Mouse (Mus musculus) midbrain, embryonic 12.5 days (tissue): ENCODE data around the gene Nphp4. TPM values are rescaled to one million over a fixed set of nuclear protein-coding genes. Genes with fewer than 3 reads are reported as not detected.

Experiments
- ATAC-seq: fragments of 200-750 bp; cut with Nextera tagmentation; 2 replicates; pipeline ENCODE4 v1.8.0; 2017; ENCODE audit warnings: low read depth, moderate TSS enrichment, moderate library complexity; ENCODE audit not compliant: low FRiP score
- H3K27ac ChIP-seq: fragments of 300-500 bp; sonication (generic); replicated peaks from 2 replicates; pipeline ENCODE4 v1.5.1; 2016; ENCODE audit warnings: mild to moderate bottlenecking
- H3K27me3 ChIP-seq: fragments of 300-500 bp; sonication (generic); 2 replicates; pipeline ENCODE4 v1.6.1; 2016; ENCODE audit warnings: mild to moderate bottlenecking
- H3K36me3 ChIP-seq: fragments of 300-500 bp; sonication (generic); 2 replicates; pipeline ENCODE4 v1.6.1; 2016
- H3K4me1 ChIP-seq: fragments of 300-500 bp; sonication (generic); 2 replicates; pipeline ENCODE4 v1.6.1; 2016
- H3K4me2 ChIP-seq: fragments of 300-500 bp; sonication (generic); replicated peaks from 2 replicates; pipeline ENCODE4 v1.6.1; 2016; ENCODE audit warnings: mild to moderate bottlenecking, moderate library complexity
- H3K4me3 ChIP-seq: fragments of 300-500 bp; sonication (generic); 2 replicates; pipeline ENCODE4 v1.5.1; 2016; ENCODE audit warnings: mild to moderate bottlenecking
- H3K9ac ChIP-seq: fragments of 300-500 bp; sonication (generic); replicated peaks from 2 replicates; pipeline ENCODE4 v1.6.1; 2016; ENCODE audit warnings: mild to moderate bottlenecking, moderate library complexity
- H3K9me3 ChIP-seq: fragments of 300-500 bp; sonication (generic); 2 replicates; pipeline ENCODE4 v1.6.1; 2016; ENCODE audit warnings: mild to moderate bottlenecking
- WGBS: fragments of 180-500 bp; shearing (Covaris S2); methylation state at CpG from one replicate; pipeline ENCODE4 v1.1.7; 2016; 5-methylcytosine and 5-hydroxymethylcytosine counted together
- polyA plus RNA-seq: library from polyadenylated mRNA; unstranded; fragments of >200 nt; fragmentation: Nextera tagmentation; extraction: Ambion mirVana; gene quantifications from 2 replicates; pipeline ENCODE4 v1.2.1, GENCODE M21; 2016

Gene Nphp4
- polyA plus RNA-seq, result 7.9 and 8.1 TPM in 2 replicates

- Histone ChIP-seq H3K27me3 (peaks cover 24% of the 10 kb centered on the region), H3K4me2 (peak within 1 kb of the TSS; percentile 71), H3K4me1 (peaks cover 19% of the 10 kb centered on the region), H3K27ac (0 out of 2 replicates have a peak within 1 kb of the TSS, but pooled peaks have one; percentile 69), H3K36me3 (peaks cover 9% of the 10 kb centered on the region; the same call in 1 of the 2 replicates), H3K9me3 (peaks cover 13% of the 10 kb centered on the region; the same call in 1 of the 2 replicates), H3K9ac (peak within 1 kb of the TSS; percentile 71), H3K4me3 (peak within 1 kb of the TSS; percentile 70)
- no peak for ATAC-seq
- 2% methylated on average over 18 of the region's 18 CpGs for WGBS
Observed at GRCm38 (mm10) chr4:152476427-152477023, at the start of gene Nphp4. TSS of gene Nphp4 (plus strand) at chr4:152476706.

- H3K27ac ChIP-seq, result no peak overlapping the region
- ATAC-seq, result no peak
- no peak overlapping the region for H3K4me3 ChIP-seq
- H3K9ac ChIP-seq, result no peak overlapping the region
- WGBS, result 47% methylated on average over 8 of the region's 8 CpGs
- H3K4me2 ChIP-seq, result no peak overlapping the region
- H3K4me1 ChIP-seq, result no peaks in the 10 kb centered on the region
- no peaks in the 10 kb centered on the region for H3K36me3 ChIP-seq
- H3K9me3 ChIP-seq, result no peaks in the 10 kb centered on the region
- H3K27me3 ChIP-seq, result no peaks in the 10 kb centered on the region; the same call in 1 of the 2 replicates
Observed at GRCm38 (mm10) chr4:152428259-152428658, 48.2 kb upstream of the Nphp4 start.

- no peak overlapping the region for H3K27ac ChIP-seq
- no peak for ATAC-seq
- H3K9me3 ChIP-seq, result no peaks in the 10 kb centered on the region
- WGBS, result 55% methylated on average over 5 of the region's 5 CpGs
- H3K36me3 ChIP-seq, result no peaks in the 10 kb centered on the region
- no peak overlapping the region for H3K4me2 ChIP-seq
- H3K4me3 ChIP-seq, result no peak overlapping the region
- H3K4me1 ChIP-seq, result peaks cover 8% of the 10 kb centered on the region; the same call in 1 of the 2 replicates
- peaks cover 20% of the 10 kb centered on the region for H3K27me3 ChIP-seq
- no peak overlapping the region for H3K9ac ChIP-seq
Observed at GRCm38 (mm10) chr4:152432308-152432707, 44.2 kb upstream of the Nphp4 start.

GRCm38 (mm10) chr4:152434836-152435235, 41.7 kb upstream of the Nphp4 start:
- peak overlapping the region; percentile 24; the same call in 1 of the 2 replicates for H3K4me3 ChIP-seq
- H3K4me1 ChIP-seq, result peaks cover 8% of the 10 kb centered on the region; the same call in 1 of the 2 replicates
- peak; percentile 91 for ATAC-seq
- peak overlapping the region; percentile 58 for H3K4me2 ChIP-seq
- H3K36me3 ChIP-seq, result no peaks in the 10 kb centered on the region
- 0% methylated on average over 9 of the region's 9 CpGs for WGBS
- H3K27me3 ChIP-seq, result peaks cover 20% of the 10 kb centered on the region
- H3K9me3 ChIP-seq, result no peaks in the 10 kb centered on the region
- H3K9ac ChIP-seq, result peak overlapping the region; percentile 37; the same call in 1 of the 2 replicates
- H3K27ac ChIP-seq, result no peak overlapping the region

- Histone ChIP-seq H3K27me3 (peaks cover 20% of the 10 kb centered on the region), H3K4me1 (peaks cover 8% of the 10 kb centered on the region; the same call in 1 of the 2 replicates), H3K27ac (no peak overlapping the region), H3K9me3 (no peaks in the 10 kb centered on the region), H3K4me3 (peak overlapping the region; percentile 24; the same call in 1 of the 2 replicates), H3K9ac (peak overlapping the region; percentile 37; the same call in 1 of the 2 replicates), H3K36me3 (no peaks in the 10 kb centered on the region), H3K4me2 (peak overlapping the region; percentile 58)
- WGBS, result 11% methylated on average over 10 of the region's 10 CpGs
- ATAC-seq, result peak; percentile 68
Observed at GRCm38 (mm10) chr4:152435255-152435654, 41.3 kb upstream of the Nphp4 start.

GRCm38 (mm10) chr4:152440882-152441281, 35.6 kb upstream of the Nphp4 start:
- H3K27me3 ChIP-seq, result peaks cover 6% of the 10 kb centered on the region; the same call in 1 of the 2 replicates
- H3K4me1 ChIP-seq, result no peaks in the 10 kb centered on the region
- H3K36me3 ChIP-seq, result no peaks in the 10 kb centered on the region
- H3K4me2 ChIP-seq, result no peak overlapping the region
- H3K4me3 ChIP-seq, result no peak overlapping the region
- no peak for ATAC-seq
- no peak overlapping the region for H3K9ac ChIP-seq
- H3K27ac ChIP-seq, result no peak overlapping the region
- H3K9me3 ChIP-seq, result no peaks in the 10 kb centered on the region
- WGBS, result 67% methylated on average over 9 of the region's 9 CpGs

- H3K4me1 ChIP-seq, result no peaks in the 10 kb centered on the region
- no peak for ATAC-seq
Observed at GRCm38 (mm10) chr4:152441536-152441935, 35.0 kb upstream of the Nphp4 start.

GRCm38 (mm10) chr4:152446178-152446577, 30.3 kb upstream of the Nphp4 start:
- H3K27ac ChIP-seq, result no peak overlapping the region
- H3K9ac ChIP-seq, result no peak overlapping the region
- no peaks in the 10 kb centered on the region for H3K9me3 ChIP-seq
- WGBS, result 91% methylated on average over 10 of the region's 10 CpGs
- H3K4me3 ChIP-seq, result no peak overlapping the region
- no peaks in the 10 kb centered on the region for H3K36me3 ChIP-seq
- H3K4me2 ChIP-seq, result no peak overlapping the region
- ATAC-seq, result no peak
- H3K27me3 ChIP-seq, result no peaks in the 10 kb centered on the region
- no peaks in the 10 kb centered on the region for H3K4me1 ChIP-seq

More at GRCm38 (mm10) chr4:152441536-152441935, 35.0 kb upstream of the Nphp4 start:
- Histone ChIP-seq H3K27me3 (peaks cover 3% of the 10 kb centered on the region; the same call in 1 of the 2 replicates), H3K36me3 (no peaks in the 10 kb centered on the region), H3K27ac (no peak overlapping the region), H3K9ac (no peak overlapping the region), H3K4me2 (no peak overlapping the region), H3K4me3 (no peak overlapping the region), H3K9me3 (no peaks in the 10 kb centered on the region)
- 33% methylated on average over 9 of the region's 9 CpGs for WGBS

- 77% methylated on average over 22 of the region's 22 CpGs for WGBS
- ATAC-seq, result no peak
- no peak overlapping the region for H3K4me3 ChIP-seq
- no peak overlapping the region for H3K4me2 ChIP-seq
- H3K4me1 ChIP-seq, result peaks cover 5% of the 10 kb centered on the region; the same call in 1 of the 2 replicates
- H3K27ac ChIP-seq, result no peak overlapping the region
- no peak overlapping the region for H3K9ac ChIP-seq
- H3K36me3 ChIP-seq, result no peaks in the 10 kb centered on the region
- no peaks in the 10 kb centered on the region for H3K9me3 ChIP-seq
- no peaks in the 10 kb centered on the region for H3K27me3 ChIP-seq
Observed at GRCm38 (mm10) chr4:152447731-152448665, 28.5 kb upstream of the Nphp4 start.

- 76% methylated on average over 8 of the region's 8 CpGs for WGBS
- H3K27me3 ChIP-seq, result no peaks in the 10 kb centered on the region
- H3K9ac ChIP-seq, result no peak overlapping the region
- H3K4me1 ChIP-seq, result peaks cover 11% of the 10 kb centered on the region
- ATAC-seq, result no peak
- no peak overlapping the region for H3K4me3 ChIP-seq
- H3K36me3 ChIP-seq, result no peaks in the 10 kb centered on the region
- H3K9me3 ChIP-seq, result no peaks in the 10 kb centered on the region
- H3K27ac ChIP-seq, result no peak overlapping the region
- no peak overlapping the region for H3K4me2 ChIP-seq
Observed at GRCm38 (mm10) chr4:152448666-152449018, 27.9 kb upstream of the Nphp4 start.

- H3K27ac ChIP-seq, result no peak overlapping the region
- no peak overlapping the region for H3K4me2 ChIP-seq
- no peaks in the 10 kb centered on the region for H3K36me3 ChIP-seq
- ATAC-seq, result no peak
- no peaks in the 10 kb centered on the region for H3K27me3 ChIP-seq
- no peaks in the 10 kb centered on the region for H3K9me3 ChIP-seq
- WGBS, result 92% methylated on average over 6 of the region's 6 CpGs
- H3K9ac ChIP-seq, result no peak overlapping the region
- H3K4me3 ChIP-seq, result no peak overlapping the region
- peaks cover 11% of the 10 kb centered on the region for H3K4me1 ChIP-seq
Observed at GRCm38 (mm10) chr4:152451371-152451770, 25.1 kb upstream of the Nphp4 start.

- H3K4me1 ChIP-seq, result peaks cover 11% of the 10 kb centered on the region
- no peaks in the 10 kb centered on the region for H3K9me3 ChIP-seq
- 0 out of 2 replicates have a peak, but pooled peaks have one; percentile 34 for ATAC-seq
- H3K4me2 ChIP-seq, result no peak overlapping the region
- no peaks in the 10 kb centered on the region for H3K36me3 ChIP-seq
- H3K27ac ChIP-seq, result peak overlapping the region; percentile 58
- no peak overlapping the region for H3K4me3 ChIP-seq
- H3K27me3 ChIP-seq, result no peaks in the 10 kb centered on the region
- WGBS, result 45% methylated on average over 10 of the region's 10 CpGs
- no peak overlapping the region; the same call in 1 of the 2 replicates for H3K9ac ChIP-seq
Observed at GRCm38 (mm10) chr4:152453079-152453478, 23.4 kb upstream of the Nphp4 start.
